8 mouse cellular contexts compared by ENCODE assay signal in genomic region chr17:51811911-51812260, GRCm38 (mm10). TPM values are rescaled to one million over a fixed set of nuclear protein-coding genes. Genes with fewer than 3 reads are reported as not detected.
DNase-seq lines count a peak whose midpoint lies in the region; ATAC-seq and TF ChIP-seq lines count a peak whose summit lies in the region.

No protein-coding gene starts in this region.

- H3K4me1 ChIP-seq in heart, embryonic 15.5 days (replicated peaks) = peaks cover 12% of the 10 kb centered on the region; the same call in 1 of the 2 replicates
- H3K4me1 ChIP-seq in forebrain, embryonic 15.5 days = peaks cover 29% of the 10 kb centered on the region
- H3K4me1 ChIP-seq in liver, postnatal 0 days (ENCODE audit: insufficient read depth) = peaks cover 5% of the 10 kb centered on the region; the same call in 1 of the 2 replicates

- no peak for DNase-seq in heart, adult 11 months
- DNase-seq in ZHBTc4 (ENCODE audit: low read depth, low spot score) = peak; percentile 17
- DNase-seq in liver, postnatal 0 days = no peak
- no peak for DNase-seq in right cerebral cortex, postnatal 10 days (ENCODE audit: low spot score in 2 of 2)
- DNase-seq in thymus, postnatal 36 days = no peak

- H3K27ac ChIP-seq in heart, embryonic 15.5 days = peak overlapping the region; percentile 91
- H3K27ac ChIP-seq in forebrain, embryonic 15.5 days (replicated peaks) = peak overlapping the region; percentile 94
- H3K27ac ChIP-seq in liver, postnatal 0 days (ENCODE audit: low read depth) = no peak overlapping the region

- no peaks in the 10 kb centered on the region for H3K27me3 ChIP-seq in heart, embryonic 15.5 days
- H3K27me3 ChIP-seq in forebrain, embryonic 15.5 days = no peaks in the 10 kb centered on the region
- peaks cover 32% of the 10 kb centered on the region for H3K27me3 ChIP-seq in liver, postnatal 0 days (ENCODE audit: insufficient read depth, low read length)

- 0% methylated on average over 11 of the region's 11 CpGs for WGBS in heart, embryonic 15.5 days
- WGBS in forebrain, embryonic 15.5 days = under 1% methylated on average over 11 of the region's 11 CpGs
- WGBS in liver, postnatal 0 days (ENCODE audit: insufficient replicate concordance) = under 1% methylated on average over 11 of the region's 11 CpGs

- TF ChIP-seq CTCF in liver, postnatal 0 days (IDR thresholded peaks at IDR 0.05; ENCODE audit: low read depth) = no peak

- no peaks in the 10 kb centered on the region for H3K9me3 ChIP-seq in heart, embryonic 15.5 days (replicated peaks)
- no peaks in the 10 kb centered on the region for H3K9me3 ChIP-seq in forebrain, embryonic 15.5 days
- H3K9me3 ChIP-seq in liver, postnatal 0 days (ENCODE audit: low read length) = no peaks in the 10 kb centered on the region

- no peak for ATAC-seq in heart, embryonic 15.5 days (replicated peaks; ENCODE audit: insufficient number of reproducible peaks, insufficient read depth, low FRiP score, low read depth)
- ATAC-seq in forebrain, embryonic 15.5 days (replicated peaks) = peak; percentile 4; the same call in 1 of the 2 replicates
- no peak for ATAC-seq in liver, postnatal 0 days
- no peak for ATAC-seq in erythroid progenitor cell, adult 5-6 weeks (replicated peaks; ENCODE audit: low FRiP score, poor library complexity, severe bottlenecking)

- peak overlapping the region; percentile 87 for H3K9ac ChIP-seq in heart, embryonic 15.5 days
- peak overlapping the region; percentile 89 for H3K9ac ChIP-seq in forebrain, embryonic 15.5 days (replicated peaks)
- no peak overlapping the region; the same call in 1 of the 2 replicates for H3K9ac ChIP-seq in liver, postnatal 0 days (replicated peaks)

- no peaks in the 10 kb centered on the region for H3K36me3 ChIP-seq in heart, embryonic 15.5 days
- no peaks in the 10 kb centered on the region for H3K36me3 ChIP-seq in forebrain, embryonic 15.5 days
- no peaks in the 10 kb centered on the region for H3K36me3 ChIP-seq in liver, postnatal 0 days (replicated peaks; ENCODE audit: insufficient read depth, low read length)

- TF ChIP-seq EP300 in liver, postnatal 0 days (IDR thresholded peaks at IDR 0.05; ENCODE audit: low read depth) = no peak

- peak overlapping the region; percentile 95 for H3K4me3 ChIP-seq in heart, embryonic 15.5 days
- H3K4me3 ChIP-seq in forebrain, embryonic 15.5 days = peak overlapping the region; percentile 89
- H3K4me3 ChIP-seq in liver, postnatal 0 days (ENCODE audit: low read depth, low read length) = peak overlapping the region; percentile 69

- H3K4me2 ChIP-seq in heart, embryonic 15.5 days = peak overlapping the region; percentile 92
- peak overlapping the region; percentile 81 for H3K4me2 ChIP-seq in forebrain, embryonic 15.5 days (replicated peaks)
- peak overlapping the region; percentile 89 for H3K4me2 ChIP-seq in liver, postnatal 0 days (ENCODE audit: low read depth, low read length)

RNA-seq across cellular contexts. Expression of gene Satb1, which starts 21.2 kb away (rescaled TPM):
- polyA plus RNA-seq in heart, embryonic 15.5 days (2015; fragmentation: Nextera tagmentation; extraction: Ambion mirVana) = 8.0 and 12.9 TPM in 2 replicates
- polyA plus RNA-seq in forebrain, embryonic 15.5 days (2015; fragmentation: Nextera tagmentation; extraction: Ambion mirVana) = 40.1 and 47.2 TPM in 2 replicates
- 1.1 and 1.5 TPM in 2 replicates for polyA plus RNA-seq in liver, postnatal 0 days (2015; fragmentation: Nextera tagmentation; extraction: Ambion mirVana)
- 15.9 and 24.3 TPM in 2 replicates for total RNA-seq in erythroid progenitor cell, adult 5-6 weeks (2015; ENCODE audit: low replicate concordance)
- total RNA-seq in erythroid progenitor cell, adult 5-6 weeks (2017; ENCODE audit: low replicate concordance) = 4.2 and 5.6 TPM in 2 replicates
